ENCODE assay signal across 17 mouse cellular contexts in the genomic region with DNA sequence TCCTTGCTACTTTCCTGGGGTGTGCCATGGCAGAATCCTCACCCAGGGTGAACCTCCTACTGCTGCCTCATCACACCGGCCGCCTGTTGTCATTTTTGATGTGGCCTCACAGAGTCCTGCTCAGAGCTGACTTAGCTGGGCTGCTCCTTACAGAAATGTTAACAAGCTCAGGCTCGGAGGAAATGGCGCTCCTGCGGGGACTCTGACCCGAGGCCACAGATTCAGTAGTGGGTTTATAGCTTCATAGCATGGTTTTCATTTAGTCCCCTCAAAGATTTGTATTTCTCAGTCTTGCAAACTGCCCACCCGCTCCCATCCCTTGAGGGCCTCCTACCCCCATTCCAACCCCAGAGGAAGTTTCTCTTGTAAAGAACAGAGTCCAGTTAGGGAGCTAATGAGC. TPM values are rescaled to one million over a fixed set of nuclear protein-coding genes. Genes with fewer than 3 reads are reported as not detected.
DNase-seq lines count a peak whose midpoint lies in the region; ATAC-seq and TF ChIP-seq lines count a peak whose summit lies in the region.
"Had no signal": no experiment of that assay in that cellular context is flagged by ENCODE, and none has a peak within 500 bp of the region (broad histone marks: within the 10 kb centered on the region; RNA-seq: fewer than 3 reads in every experiment).

No protein-coding gene starts in this region.

- peak; percentile 42; the same call in 1 of the 2 replicates for ATAC-seq in forebrain, embryonic 14.5 days
- ATAC-seq in forebrain, embryonic 16.5 days, result no peak
- ATAC-seq in midbrain, embryonic 15.5 days (replicated peaks), result no peak
- ATAC-seq: hindbrain, embryonic 16.5 days had no signal

- peak; percentile 32 for DNase-seq in forebrain, embryonic 14.5 days (ENCODE audit: low spot score)
- peak; percentile 64 for DNase-seq in ZHBTc4 (ENCODE audit: low read depth, low spot score)
- DNase-seq in hindlimb bud, embryonic 11.5 days (ENCODE audit: extremely low spot score, low read depth, low spot score), result peak; percentile 42
- DNase-seq in lung, adult 2 months, result no peak
- no peak for DNase-seq in urinary bladder, postnatal 14 days (ENCODE audit: low spot score)
- DNase-seq: cerebellum, adult 9-11 months; heart, adult 2 months; kidney, adult 18-20 months; kidney, postnatal 14 days; lung, adult 18-20 months; lung, postnatal 36 days; right cerebral cortex, postnatal 25 days had no signal

- no peaks in the 10 kb centered on the region for H3K9me3 ChIP-seq in forebrain, embryonic 14.5 days (replicated peaks; ENCODE audit: control insufficient read depth, low read length)
- H3K9me3 ChIP-seq in forebrain, embryonic 16.5 days (ENCODE audit: control insufficient read depth, low read length), result no peaks in the 10 kb centered on the region
- H3K9me3 ChIP-seq in midbrain, embryonic 15.5 days, result no peaks in the 10 kb centered on the region
- H3K9me3 ChIP-seq: embryonic facial prominence, embryonic 12.5 days had no signal

- H3K4me2 ChIP-seq in forebrain, embryonic 14.5 days (ENCODE audit: low read length), result 0 out of 2 replicates have a peak overlapping the region, but pooled peaks have one; percentile 9
- H3K4me2 ChIP-seq in forebrain, embryonic 16.5 days (ENCODE audit: low read length), result no peak overlapping the region
- no peak overlapping the region for H3K4me2 ChIP-seq in midbrain, embryonic 15.5 days
- H3K4me2 ChIP-seq: embryonic facial prominence, embryonic 12.5 days had no signal

- TF ChIP-seq CTCF in lung, adult 2 months (IDR thresholded peaks at IDR 0.05; ENCODE audit: insufficient read depth, low read length), result no peak

- H3K27ac ChIP-seq in forebrain, embryonic 14.5 days (ENCODE audit: low read depth, low read length), result no peak overlapping the region
- H3K27ac ChIP-seq in forebrain, embryonic 16.5 days (ENCODE audit: low read length), result no peak overlapping the region
- 0 out of 2 replicates have a peak overlapping the region, but pooled peaks have one; percentile 3 for H3K27ac ChIP-seq in midbrain, embryonic 15.5 days
- H3K27ac ChIP-seq: embryonic facial prominence, embryonic 12.5 days; heart, adult 2 months had no signal

- no peak overlapping the region for H3K9ac ChIP-seq in forebrain, embryonic 14.5 days (ENCODE audit: low read length)
- no peak overlapping the region for H3K9ac ChIP-seq in forebrain, embryonic 16.5 days (replicated peaks; ENCODE audit: low read depth, low read length)
- no peak overlapping the region for H3K9ac ChIP-seq in midbrain, embryonic 15.5 days
- H3K9ac ChIP-seq: embryonic facial prominence, embryonic 12.5 days had no signal

- no peaks in the 10 kb centered on the region for H3K27me3 ChIP-seq in forebrain, embryonic 14.5 days (replicated peaks; ENCODE audit: control insufficient read depth, insufficient read depth, low read length)
- no peaks in the 10 kb centered on the region for H3K27me3 ChIP-seq in forebrain, embryonic 16.5 days (replicated peaks; ENCODE audit: control insufficient read depth, insufficient read depth, low read length)
- H3K27me3 ChIP-seq in midbrain, embryonic 15.5 days (replicated peaks), result no peaks in the 10 kb centered on the region
- H3K27me3 ChIP-seq: embryonic facial prominence, embryonic 12.5 days had no signal

- H3K4me1 ChIP-seq in forebrain, embryonic 14.5 days (ENCODE audit: control insufficient read depth, insufficient read depth, low read length), result 0 out of 2 replicates have a peak, but pooled peaks cover 2% of the 10 kb centered on the region
- H3K4me1 ChIP-seq in forebrain, embryonic 16.5 days (replicated peaks; ENCODE audit: control insufficient read depth, insufficient read depth, low read length), result no peaks in the 10 kb centered on the region
- no peaks in the 10 kb centered on the region for H3K4me1 ChIP-seq in midbrain, embryonic 15.5 days
- no peaks in the 10 kb centered on the region for H3K4me1 ChIP-seq in lung, adult 2 months (ENCODE audit: control insufficient read depth, insufficient read depth, low read length)
- H3K4me1 ChIP-seq: embryonic facial prominence, embryonic 12.5 days had no signal

- 20% methylated on average over 7 of the region's 7 CpGs for WGBS in forebrain, embryonic 14.5 days
- WGBS in forebrain, embryonic 16.5 days, result 24% methylated on average over 7 of the region's 7 CpGs
- 44% methylated on average over 7 of the region's 7 CpGs for WGBS in midbrain, embryonic 15.5 days
- WGBS in lung, adult 2 months, result 81% methylated on average over 7 of the region's 7 CpGs

- no peak overlapping the region for H3K4me3 ChIP-seq in forebrain, embryonic 14.5 days (ENCODE audit: low read depth, low read length)
- H3K4me3 ChIP-seq in forebrain, embryonic 16.5 days (replicated peaks; ENCODE audit: low read length), result no peak overlapping the region
- no peak overlapping the region for H3K4me3 ChIP-seq in midbrain, embryonic 15.5 days
- H3K4me3 ChIP-seq in lung, adult 2 months (replicated peaks; ENCODE audit: extremely low read depth, low read depth, low read length), result no peak overlapping the region
- H3K4me3 ChIP-seq: embryonic facial prominence, embryonic 12.5 days; heart, adult 2 months had no signal

- no peaks in the 10 kb centered on the region for H3K36me3 ChIP-seq in forebrain, embryonic 14.5 days (ENCODE audit: control insufficient read depth, insufficient read depth, low read length)
- no peaks in the 10 kb centered on the region for H3K36me3 ChIP-seq in forebrain, embryonic 16.5 days (ENCODE audit: control insufficient read depth, insufficient read depth)
- H3K36me3 ChIP-seq in midbrain, embryonic 15.5 days (replicated peaks), result no peaks in the 10 kb centered on the region
- H3K36me3 ChIP-seq: embryonic facial prominence, embryonic 12.5 days had no signal

- TF ChIP-seq POLR2A in lung, adult 2 months (IDR thresholded peaks at IDR 0.05; ENCODE audit: borderline replicate concordance, extremely low read depth, low read depth, low read length), result no peak

RNA-seq across cellular contexts. Expression of a gene that starts 30.5 kb away (rescaled TPM):
- polyA plus RNA-seq in forebrain, embryonic 14.5 days (2014; fragmentation: Nextera tagmentation; extraction: Ambion mirVana), result 0.74 and 0.88 TPM in 2 replicates
- 0.61 and 1.1 TPM in 2 replicates for polyA plus RNA-seq in forebrain, embryonic 16.5 days (2015; fragmentation: Nextera tagmentation; extraction: Ambion mirVana)
- 1.1 and 1.2 TPM in 2 replicates for polyA plus RNA-seq in midbrain, embryonic 15.5 days (2015; fragmentation: Nextera tagmentation; extraction: Ambion mirVana)
- 37.0 and 38.1 TPM in 2 replicates for polyA plus RNA-seq in lung, adult 2 months (2012; rRNA removed)
- polyA plus RNA-seq: C2C12 had no signal

Comparison
In these comparisons a context has a peak if more than half of its experiments do, and no peak if none do; other contexts are left out.
1. DNase-seq: peak in forebrain, embryonic 14.5 days (single experiment), ZHBTc4 (single experiment) and hindlimb bud, embryonic 11.5 days (single experiment); none in lung, adult 2 months (single experiment) and urinary bladder, postnatal 14 days (single experiment).
2. RNA of a gene that starts 30.5 kb away (polyA plus RNA-seq): 37.0 to 38.1 TPM in lung, adult 2 months; 1.1 to 1.2 TPM in midbrain, embryonic 15.5 days, 0.74 to 0.88 TPM in forebrain, embryonic 14.5 days and 0.61 to 1.1 TPM in forebrain, embryonic 16.5 days; every median in the first group is over 10 times any median in the second.